Mouse (Mus musculus) MEL (cell line): Measurements from ENCODE around the gene Mchr1. TPM values are rescaled to one million over a fixed set of nuclear protein-coding genes. Genes with fewer than 3 reads are reported as not detected.

ENCODE experiments used
- DNase-seq: peaks from one replicate; pipeline ENCODE4 v3.0.0; 2011; ENCODE audit warnings: low read depth, low spot score
- H3K27ac ChIP-seq: 2 replicates; pipeline ENCODE4 v1.5.1; 2012; ENCODE audit warnings: low read depth, mild to moderate bottlenecking, control low read depth, low read length, moderate library complexity; ENCODE audit not compliant: control insufficient read depth
- H3K27me3 ChIP-seq, 2 experiments: fragments of 150-350 bp in 1 of 2; sonication (generic) in 1 of 2; 2 replicates each; pipeline ENCODE4 v1.6.1; 2012; ENCODE audit warnings: low read length in 2 of 2, mild to moderate bottlenecking in 2 of 2, improper control_type of control experiment in 1 of 2, moderate library complexity in 1 of 2; ENCODE audit not compliant: insufficient read depth in 2 of 2, control insufficient read depth in 1 of 2
- H3K36me3 ChIP-seq, 2 experiments: 2 replicates each; pipeline ENCODE4 v1.6.1; 2012 to 2014; ENCODE audit warnings: low read length in 2 of 2, improper control_type of control experiment in 1 of 2, inconsistent platforms in 1 of 2, mild to moderate bottlenecking in 1 of 2; ENCODE audit not compliant: insufficient read depth in 2 of 2, control insufficient read depth in 1 of 2
- H3K4me1 ChIP-seq, 2 experiments: fragments of 150-350 bp in 1 of 2; sonication (generic) in 1 of 2; 2 replicates each; pipeline ENCODE4 v1.6.1; 2012; ENCODE audit warnings: low read length in 2 of 2, improper control_type of control experiment in 1 of 2, mild to moderate bottlenecking in 1 of 2; ENCODE audit not compliant: insufficient read depth in 2 of 2, control insufficient read depth in 1 of 2
- H3K4me3 ChIP-seq, 2 experiments: fragments of 150-350 bp in 1 of 2; sonication (generic) in 1 of 2; 2 replicates each; pipeline ENCODE4 v1.5.1; 2012; ENCODE audit warnings: low read depth in 2 of 2, low read length in 2 of 2, mild to moderate bottlenecking in 2 of 2, moderate library complexity in 2 of 2, control low read depth in 1 of 2, improper control_type of control experiment in 1 of 2; ENCODE audit not compliant: control insufficient read depth in 1 of 2, insufficient read depth in 1 of 2
- H3K79me2 ChIP-seq: 2 replicates; pipeline ENCODE4 v1.6.1; 2012; ENCODE audit warnings: mild to moderate bottlenecking, low read length, moderate library complexity; ENCODE audit not compliant: control insufficient read depth, poor library complexity, insufficient read depth
- H3K9ac ChIP-seq: 2 replicates; pipeline ENCODE4 v1.6.1; 2012; ENCODE audit warnings: low read depth, mild to moderate bottlenecking, control low read depth, low read length, moderate library complexity; ENCODE audit not compliant: control insufficient read depth, poor library complexity, severe bottlenecking
- H3K9me3 ChIP-seq: fragments of 150-350 bp; sonication (generic); replicated peaks from 2 replicates; pipeline ENCODE4 v1.6.1; 2012; ENCODE audit warnings: mild to moderate bottlenecking, low read length, improper control_type of control experiment, moderate library complexity; ENCODE audit not compliant: insufficient read depth
- CHD1 ChIP-seq: IDR thresholded peaks from 2 replicates; pipeline ENCODE4 v1.6.1; 2012; ENCODE audit warnings: low read depth, mild to moderate bottlenecking, inconsistent platforms, low read length, improper control_type of control experiment
- CHD2 ChIP-seq: IDR thresholded peaks from 2 replicates; pipeline ENCODE4 v1.6.1; 2011; ENCODE audit warnings: low read length, improper control_type of control experiment
- CTCF ChIP-seq, 3 experiments: IDR thresholded peaks in 2 of 3; conservative IDR thresholded peaks in 1 of 3; 2 replicates each; pipeline ENCODE4 v1.5.1; 2011 to 2012; ENCODE audit warnings: low read length in 3 of 3, low read depth in 2 of 3, mild to moderate bottlenecking in 2 of 3, improper control_type of control experiment in 1 of 3, inconsistent platforms in 1 of 3, mixed read lengths in 1 of 3, moderate library complexity in 1 of 3; ENCODE audit not compliant: control insufficient read depth in 1 of 3, insufficient read depth in 1 of 3, poor library complexity in 1 of 3, severe bottlenecking in 1 of 3
- E2F4 ChIP-seq: IDR thresholded peaks from 2 replicates; pipeline ENCODE4 v1.6.1; 2011; ENCODE audit warnings: low read depth, low read length, improper control_type of control experiment, borderline replicate concordance
- ELF1 ChIP-seq: IDR thresholded peaks from 2 replicates; pipeline ENCODE4 v1.6.1; 2014; ENCODE audit warnings: low read depth, mild to moderate bottlenecking, inconsistent platforms, low read length, improper control_type of control experiment, moderate library complexity
- GABPA ChIP-seq: IDR thresholded peaks from 2 replicates; pipeline ENCODE4 v1.6.1; 2012; ENCODE audit warnings: low read depth, mild to moderate bottlenecking, inconsistent platforms, low read length, improper control_type of control experiment, moderate library complexity
- GATA1 ChIP-seq: IDR thresholded peaks from 2 replicates; pipeline ENCODE4 v1.6.1; 2011; ENCODE audit warnings: low read depth, low read length, improper control_type of control experiment
- MYC ChIP-seq: IDR thresholded peaks from 2 replicates; pipeline ENCODE4 v1.6.1; 2011; ENCODE audit warnings: low read depth, mild to moderate bottlenecking, low read length, improper control_type of control experiment, moderate library complexity
- NELFE ChIP-seq: IDR thresholded peaks from 2 replicates; pipeline ENCODE4 v1.6.1; 2011; ENCODE audit warnings: low read depth, low read length, improper control_type of control experiment
- NRF1 ChIP-seq: IDR thresholded peaks from 2 replicates; pipeline ENCODE4 v1.6.1; 2014; ENCODE audit warnings: low read depth, mild to moderate bottlenecking, inconsistent platforms, low read length, improper control_type of control experiment, moderate library complexity; ENCODE audit not compliant: poor library complexity, insufficient read depth, severe bottlenecking
- POLR2A ChIP-seq, 2 experiments: IDR thresholded peaks; 2 replicates each; pipeline ENCODE4 v1.6.1; 2011 to 2012; ENCODE audit warnings: low read length in 2 of 2, mild to moderate bottlenecking in 2 of 2, control low read depth in 1 of 2, improper control_type of control experiment in 1 of 2, low read depth in 1 of 2, moderate library complexity in 1 of 2; ENCODE audit not compliant: control insufficient read depth in 1 of 2, insufficient read depth in 1 of 2, poor library complexity in 1 of 2
- POLR2AphosphoS2 ChIP-seq: IDR thresholded peaks from 2 replicates; pipeline ENCODE4 v1.6.1; 2011; ENCODE audit warnings: low read length, improper control_type of control experiment
- RAD21 ChIP-seq: IDR thresholded peaks from 2 replicates; pipeline ENCODE4 v1.6.1; 2011; ENCODE audit warnings: mild to moderate bottlenecking, low read depth, low read length, improper control_type of control experiment
- SMC3 ChIP-seq: IDR thresholded peaks from 2 replicates; pipeline ENCODE4 v1.6.1; 2011; ENCODE audit warnings: low read depth, low read length, improper control_type of control experiment
- USF1 ChIP-seq: IDR thresholded peaks from 2 replicates; pipeline ENCODE4 v1.6.1; 2014; ENCODE audit warnings: low read depth, mild to moderate bottlenecking, inconsistent platforms, low read length, improper control_type of control experiment, moderate library complexity
- ZKSCAN1 ChIP-seq: IDR thresholded peaks from 2 replicates; pipeline ENCODE4 v1.6.1; 2012; ENCODE audit warnings: low read depth, mild to moderate bottlenecking, inconsistent platforms, low read length, improper control_type of control experiment, moderate library complexity
- ZMIZ1 ChIP-seq: IDR thresholded peaks from 2 replicates; pipeline ENCODE4 v1.6.1; 2012; ENCODE audit warnings: low read depth, mild to moderate bottlenecking, inconsistent platforms, low read length, improper control_type of control experiment, moderate library complexity
- polyA plus RNA-seq, 2 experiments: library from polyadenylated mRNA; stranded (reverse) in 1 of 2; unstranded in 1 of 2; fragments of >175 nt in 1 of 2; fragments of >200 nt in 1 of 2; gene quantifications; 2 replicates each; pipeline versions ENCODE4 v1.2.1 to v1.2.4; 2012; ENCODE audit warnings: low replicate concordance in 2 of 2, low read depth in 1 of 2; ENCODE audit not compliant: insufficient read length in 2 of 2, insufficient read depth in 1 of 2, missing spikeins in 1 of 2
- total RNA-seq: library from RNA; depleted of rRNA; stranded (reverse); fragments of 300-350 nt; gene quantifications from 2 replicates; pipeline ENCODE4 v1.2.3, GENCODE M21; 2012

Gene Mchr1
- total and polyA plus RNA-seq, 3 experiments, result not detected

DNA sequence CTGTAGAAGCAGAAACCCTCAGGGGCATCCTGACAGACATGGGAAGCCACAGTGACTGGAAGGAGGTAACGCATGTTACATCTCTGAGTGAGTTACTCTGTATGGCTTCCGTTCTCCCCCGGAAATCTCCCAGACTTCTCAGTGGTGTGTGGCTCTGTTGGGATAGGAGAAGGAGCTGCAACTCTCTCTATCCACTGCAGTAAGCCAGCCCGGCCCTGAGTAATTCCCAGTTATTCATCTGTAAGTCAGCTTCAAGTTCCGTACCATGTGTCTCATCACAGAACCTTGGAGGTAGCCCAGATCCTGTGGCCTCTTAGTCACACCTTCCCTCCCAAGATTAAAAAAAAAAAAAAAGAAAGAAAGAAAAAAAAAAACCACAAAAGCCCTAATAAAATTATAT, 43.0 kb upstream of the Mchr1 start:
- no peak for DNase-seq
- H3K27me3 ChIP-seq, result no peaks in the 10 kb centered on the region
- H3K79me2 ChIP-seq, result peaks cover 2% of the 10 kb centered on the region
- peaks cover 0 to 4% of the 10 kb centered on the region in 2 experiments; a peak in 2 of 4 replicates for H3K36me3 ChIP-seq
- no peak overlapping the region for H3K9ac ChIP-seq
- H3K9me3 ChIP-seq, result no peaks in the 10 kb centered on the region
- no peak overlapping the region for H3K27ac ChIP-seq
- no peak for TF ChIP-seq USF1
- no peak overlapping the region for H3K4me3 ChIP-seq
- peaks cover 3 to 15% of the 10 kb centered on the region in 2 experiments; a peak in 2 of 4 replicates for H3K4me1 ChIP-seq

DNA sequence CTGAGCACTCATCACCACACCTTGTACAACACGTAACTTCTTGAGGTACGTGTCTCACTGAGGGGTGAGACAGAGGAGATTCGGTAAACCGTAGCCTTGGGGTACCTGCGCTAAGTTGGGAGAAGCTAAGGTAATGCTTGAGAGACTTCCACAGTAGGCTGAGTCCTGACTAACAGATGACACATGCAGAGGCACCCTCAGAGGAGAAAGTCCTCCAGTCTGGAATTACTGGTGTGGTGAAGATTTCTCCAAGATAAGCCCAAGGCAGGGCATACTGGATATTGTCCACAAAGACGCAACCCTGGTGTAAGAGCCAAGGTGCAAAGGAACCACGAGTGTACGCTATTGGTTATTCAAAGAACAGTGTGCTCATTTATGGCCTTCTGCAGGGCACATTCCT, 42.4 kb upstream of the Mchr1 start:
- Histone ChIP-seq H3K79me2 (peaks cover 2% of the 10 kb centered on the region), H3K27ac (no peak overlapping the region), H3K4me1 (peaks cover 3 to 15% of the 10 kb centered on the region in 2 experiments; a peak in 2 of 4 replicates), H3K9me3 (no peaks in the 10 kb centered on the region), H3K36me3 (peaks cover 0 to 4% of the 10 kb centered on the region in 2 experiments; a peak in 2 of 4 replicates), H3K27me3 (no peaks in the 10 kb centered on the region), H3K4me3 (no peak overlapping the region), H3K9ac (no peak overlapping the region)
- no peak for TF ChIP-seq CHD2
- TF ChIP-seq GABPA, result no peak
- TF ChIP-seq MYC, result no peak
- no peak for TF ChIP-seq RAD21
- no peak for TF ChIP-seq CHD1
- TF ChIP-seq SMC3, result no peak
- no peak for DNase-seq

DNA sequence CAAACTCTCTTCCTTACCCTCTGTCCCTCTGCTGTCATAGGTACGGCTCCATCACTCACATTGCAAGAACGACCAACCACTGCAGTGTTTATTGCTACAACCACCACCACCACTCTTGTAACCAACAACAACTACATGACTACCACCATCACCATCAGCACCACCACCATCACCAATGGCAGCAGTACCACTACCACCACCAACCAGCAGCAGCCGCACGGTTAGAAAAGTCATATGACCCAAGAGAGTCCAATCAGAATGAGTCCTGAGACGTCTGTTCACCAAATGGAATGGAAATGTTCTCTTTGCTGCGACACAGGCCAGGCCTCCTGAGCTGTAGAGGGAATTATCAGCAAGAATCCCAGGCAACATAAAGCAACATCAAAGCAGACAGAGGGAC, 40.5 kb upstream of the Mchr1 start:
- Histone ChIP-seq H3K27me3 (no peaks in the 10 kb centered on the region), H3K9ac (no peak overlapping the region), H3K4me3 (no peak overlapping the region), H3K36me3 (0 out of 4 replicates have a peak, but pooled peaks cover 0 to 2% of the 10 kb centered on the region in 2 experiments), H3K9me3 (no peaks in the 10 kb centered on the region), H3K79me2 (peaks cover 2% of the 10 kb centered on the region)
- DNase-seq, result no peak
- TF ChIP-seq CHD1, result no peak
- no peak for TF ChIP-seq NRF1
- no peak for TF ChIP-seq ZKSCAN1
- TF ChIP-seq GATA1, result no peak
- TF ChIP-seq POLR2AphosphoS2, result no peak
- TF ChIP-seq RAD21, result no peak
- no peak for TF ChIP-seq ZMIZ1
- TF ChIP-seq CTCF (IDR thresholded peaks at IDR 0.05 in 2 of 3, conservative IDR thresholded peaks at IDR 0.05 in 1 of 3; ENCODE audit: control insufficient read depth in 1 of 3, insufficient read depth in 1 of 3, low read depth in 2 of 3, low read length in 3 of 3, poor library complexity in 1 of 3, severe bottlenecking in 1 of 3), result no peak
- TF ChIP-seq E2F4, result no peak
- TF ChIP-seq POLR2A (IDR thresholded peaks at IDR 0.05; ENCODE audit: control insufficient read depth in 1 of 2, insufficient read depth in 1 of 2, low read depth in 1 of 2, low read length in 2 of 2, poor library complexity in 1 of 2), result no peak
- TF ChIP-seq SMC3, result no peak
- no peak for TF ChIP-seq ELF1
- TF ChIP-seq NELFE, result no peak
- TF ChIP-seq, all 39 proteins: peak for 0
- H3K4me1 ChIP-seq, result peaks cover 3 to 14% of the 10 kb centered on the region in 2 experiments; a peak in 2 of 4 replicates
- no peak overlapping the region for H3K27ac ChIP-seq
